Mouse (Mus musculus): ENCODE data around the gene Polr2i. TPM values are rescaled to one million over a fixed set of nuclear protein-coding genes. Genes with fewer than 3 reads are reported as not detected.
"Not testable (repeated sequence)": the region's sequence is repeated elsewhere in the genome, so short reads cannot be mapped to it uniquely, and the experiment has no call there.

The Polr2i gene
- polyA plus RNA-seq, 1 experiment from 2014 or later = 79.5 TPM

- Histone ChIP-seq H3K4me2 (no peak overlapping the region), H3K27ac (no peak overlapping the region), H3K9me3 (replicated peaks) (no peaks in the 10 kb centered on the region), H3K36me3 (peaks cover 21% of the 10 kb centered on the region), H3K4me3 (no peak overlapping the region), H3K9ac (no peak overlapping the region), H3K4me1 (peaks cover 24% of the 10 kb centered on the region), H3K27me3 (replicated peaks) (no peaks in the 10 kb centered on the region)
- 87% methylated on average over 15 of the region's 15 CpGs for WGBS (ENCODE audit: insufficient replicate concordance)
- no peak for ATAC-seq
Measured at GRCm38 (mm10) chr7:30234276-30234858, 2.6 kb downstream of the Polr2i start.

DNA sequence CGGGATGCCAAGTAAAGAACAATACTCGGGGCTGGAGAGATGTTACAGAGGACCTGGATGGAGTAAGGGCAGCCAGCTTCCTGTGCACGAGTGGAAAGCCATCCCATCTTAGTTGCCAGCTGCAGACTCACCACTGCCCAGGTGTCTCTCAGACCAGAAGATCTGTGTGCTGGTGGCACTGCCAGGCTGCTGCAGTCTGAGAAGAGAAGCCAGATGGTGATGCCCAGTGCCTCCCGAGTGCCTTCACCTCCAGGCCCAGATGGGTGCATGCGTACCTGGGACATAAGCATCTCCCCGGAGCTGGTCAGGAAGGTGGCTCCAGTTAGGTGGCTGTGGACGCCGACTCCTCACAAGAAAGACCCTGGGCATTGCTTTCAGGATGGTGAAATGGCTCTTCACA is 3.3 kb downstream of the Polr2i start:
- Histone ChIP-seq H3K27ac (no peak overlapping the region), H3K9me3 (replicated peaks) (no peaks in the 10 kb centered on the region), H3K27me3 (replicated peaks) (no peaks in the 10 kb centered on the region), H3K4me3 (no peak overlapping the region), H3K4me1 (peaks cover 24% of the 10 kb centered on the region), H3K36me3 (peaks cover 28% of the 10 kb centered on the region), H3K9ac (no peak overlapping the region), H3K4me2 (no peak overlapping the region)
- WGBS (ENCODE audit: insufficient replicate concordance) = 85% methylated on average over 8 of the region's 8 CpGs
- no peak for ATAC-seq

- Histone ChIP-seq H3K9ac (no peak within 1 kb of the TSS), H3K27ac (no peak within 1 kb of the TSS), H3K27me3 (replicated peaks) (no peaks in the 10 kb centered on the region), H3K4me3 (no peak within 1 kb of the TSS), H3K4me1 (peaks cover 21% of the 10 kb centered on the region), H3K4me2 (no peak within 1 kb of the TSS), H3K36me3 (peaks cover 34% of the 10 kb centered on the region), H3K9me3 (replicated peaks) (no peaks in the 10 kb centered on the region)
- 80% methylated on average over 4 of the region's 4 CpGs for WGBS (ENCODE audit: insufficient replicate concordance)
- ATAC-seq = no peak
Measured at GRCm38 (mm10) chr7:30235625-30236024, 3.9 kb downstream of the Polr2i start, which contains the start of gene Ovol3. Gene Ovol3, minus strand, starts transcription at chr7:30235725.

DNA sequence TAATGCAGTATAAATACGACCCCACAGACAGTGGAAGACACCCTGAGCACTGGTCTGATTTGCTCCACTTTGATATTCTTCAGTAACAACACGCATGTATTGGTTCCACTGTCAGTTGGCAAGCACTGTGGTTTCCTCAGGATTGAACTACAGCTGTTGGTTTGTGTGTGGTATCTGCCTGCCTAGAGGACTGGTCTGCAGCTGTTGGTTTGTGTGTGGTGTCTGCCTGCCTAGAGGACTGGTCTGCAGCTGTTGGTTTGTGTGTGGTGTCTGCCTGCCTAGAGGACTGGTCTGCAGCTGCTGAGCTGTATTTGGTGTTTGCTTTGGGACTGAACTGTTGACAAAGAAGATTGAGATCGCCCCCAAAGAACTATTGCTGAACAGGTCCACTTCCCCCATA is 5.6 kb downstream of the Polr2i start:
- Histone ChIP-seq H3K36me3 (peaks cover 51% of the 10 kb centered on the region), H3K4me1 (peaks cover 13% of the 10 kb centered on the region)
- H3K4me2 ChIP-seq; H3K4me3 ChIP-seq; ATAC-seq; H3K27me3 ChIP-seq (replicated peaks); H3K9me3 ChIP-seq (replicated peaks); H3K9ac ChIP-seq; H3K27ac ChIP-seq: not testable (repeated sequence)
- 69% methylated on average over 3 of the region's 3 CpGs for WGBS (ENCODE audit: insufficient replicate concordance)

DNA sequence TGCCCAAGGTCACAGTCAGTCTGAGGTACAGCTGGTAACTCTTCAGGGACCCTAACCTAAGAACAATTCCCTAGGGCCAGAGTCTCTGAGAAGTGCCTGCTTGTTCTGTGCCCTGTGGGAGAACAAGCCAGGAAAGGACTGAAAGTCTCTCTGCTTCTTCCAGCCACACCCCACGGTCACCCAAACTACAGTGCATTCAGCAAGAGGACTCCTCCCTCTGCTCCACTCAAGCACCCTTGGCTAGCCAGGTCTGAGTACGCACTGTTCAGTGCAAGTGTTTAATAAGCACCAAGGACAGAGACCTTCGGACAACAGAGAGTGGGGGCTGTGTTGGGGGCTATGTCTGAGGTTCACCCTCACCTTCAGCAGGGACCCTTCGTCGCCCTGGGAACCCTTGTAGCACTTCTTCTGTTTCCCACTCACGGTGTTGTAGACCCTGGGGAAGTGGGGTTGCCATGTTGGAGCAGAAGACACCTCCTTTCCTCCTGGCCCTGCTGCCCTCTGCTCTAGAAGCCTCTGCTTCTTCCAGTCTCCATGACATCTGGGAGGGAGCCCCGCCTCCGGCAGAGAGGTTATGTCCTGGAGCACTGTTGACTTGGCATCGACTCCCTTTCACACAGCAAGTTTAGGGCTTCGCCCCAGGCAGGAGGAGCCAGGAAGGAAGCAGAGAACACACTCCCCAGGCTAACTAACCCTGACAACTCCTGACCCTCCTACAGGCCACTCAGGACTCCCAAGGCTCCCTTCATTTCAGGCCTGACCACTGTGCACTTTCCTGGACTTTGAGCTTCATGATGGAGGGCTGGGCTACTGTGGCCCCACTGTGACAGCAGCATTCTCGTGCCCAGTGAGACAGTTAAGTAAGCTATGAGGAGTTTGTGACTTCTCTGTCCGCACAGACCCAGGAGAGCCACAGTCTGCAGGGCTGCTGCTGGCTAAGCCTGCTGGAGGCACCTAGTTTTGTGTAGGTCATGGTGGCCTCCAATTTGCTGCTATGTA is 20.5 kb downstream of the Polr2i start:
- no peak; the same call in 1 of the 2 replicates for ATAC-seq
- Histone ChIP-seq H3K4me2 (no peak overlapping the region), H3K9me3 (replicated peaks) (no peaks in the 10 kb centered on the region), H3K4me3 (no peak overlapping the region), H3K4me1 (no peaks in the 10 kb centered on the region), H3K36me3 (peaks cover 91% of the 10 kb centered on the region), H3K27me3 (replicated peaks) (no peaks in the 10 kb centered on the region), H3K9ac (no peak overlapping the region), H3K27ac (no peak overlapping the region)
- 80% methylated on average over 12 of the region's 12 CpGs for WGBS (ENCODE audit: insufficient replicate concordance)

GRCm38 (mm10) chr7:30265041-30265440 is 33.3 kb downstream of the Polr2i start:
- H3K36me3 ChIP-seq = peaks cover 92% of the 10 kb centered on the region
- no peaks in the 10 kb centered on the region for H3K4me1 ChIP-seq
- H3K27me3 ChIP-seq (replicated peaks) = no peaks in the 10 kb centered on the region
- no peak overlapping the region for H3K9ac ChIP-seq
- no peaks in the 10 kb centered on the region for H3K9me3 ChIP-seq (replicated peaks)
- ATAC-seq = no peak
- no peak overlapping the region for H3K4me2 ChIP-seq
- WGBS (ENCODE audit: insufficient replicate concordance) = 56% methylated on average over 2 of the region's 2 CpGs
- H3K4me3 ChIP-seq = no peak overlapping the region
- no peak overlapping the region for H3K27ac ChIP-seq

DNA sequence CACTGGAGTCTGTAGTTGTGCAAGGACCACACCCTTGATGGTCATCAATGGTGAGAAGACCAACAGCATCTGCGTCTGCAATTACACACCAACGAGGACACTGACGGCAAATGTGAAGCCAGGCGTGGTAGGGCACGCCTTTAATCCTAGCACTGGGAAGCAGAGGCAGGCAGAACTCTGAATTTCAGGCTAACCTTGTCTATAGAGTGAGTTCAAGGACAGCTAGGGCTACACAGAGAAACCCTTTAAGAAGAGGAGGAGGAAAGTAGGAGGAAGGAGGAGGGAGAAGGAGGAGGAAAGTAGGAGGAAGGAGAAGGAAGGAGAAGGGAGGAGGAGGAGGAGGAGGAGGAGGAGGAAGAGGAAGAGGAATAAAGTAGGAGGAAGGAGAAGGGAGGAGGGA is 33.8 kb downstream of the Polr2i start:
- ATAC-seq = no peak
- Histone ChIP-seq H3K9me3 (replicated peaks) (no peaks in the 10 kb centered on the region), H3K27ac (no peak overlapping the region), H3K4me2 (no peak overlapping the region), H3K36me3 (peaks cover 92% of the 10 kb centered on the region), H3K4me3 (no peak overlapping the region), H3K4me1 (no peaks in the 10 kb centered on the region), H3K27me3 (replicated peaks) (no peaks in the 10 kb centered on the region), H3K9ac (no peak overlapping the region)
- 78% methylated on average over 5 of the region's 5 CpGs for WGBS (ENCODE audit: insufficient replicate concordance)

GRCm38 (mm10) chr7:30265935-30266334 is 34.2 kb downstream of the Polr2i start:
- Histone ChIP-seq H3K36me3 (peaks cover 93% of the 10 kb centered on the region), H3K27me3 (replicated peaks) (no peaks in the 10 kb centered on the region), H3K9ac (no peak overlapping the region), H3K9me3 (replicated peaks) (no peaks in the 10 kb centered on the region), H3K4me3 (no peak overlapping the region), H3K27ac (no peak overlapping the region), H3K4me1 (no peaks in the 10 kb centered on the region), H3K4me2 (no peak overlapping the region)
- 81% methylated on average over 7 of the region's 7 CpGs for WGBS (ENCODE audit: insufficient replicate concordance)
- no peak for ATAC-seq

GRCm38 (mm10) chr7:30266780-30267179 is 35.0 kb downstream of the Polr2i start:
- Histone ChIP-seq H3K4me2 (no peak overlapping the region), H3K27ac (no peak overlapping the region), H3K4me1 (no peaks in the 10 kb centered on the region), H3K9me3 (replicated peaks) (no peaks in the 10 kb centered on the region), H3K4me3 (no peak overlapping the region), H3K9ac (no peak overlapping the region), H3K36me3 (peaks cover 93% of the 10 kb centered on the region), H3K27me3 (replicated peaks) (no peaks in the 10 kb centered on the region)
- WGBS (ENCODE audit: insufficient replicate concordance) = 75% methylated on average over 3 of the region's 3 CpGs
- ATAC-seq = no peak

GRCm38 (mm10) chr7:30269641-30270040 is 37.9 kb downstream of the Polr2i start:
- H3K9me3 ChIP-seq (replicated peaks) = no peaks in the 10 kb centered on the region
- no peak overlapping the region for H3K4me2 ChIP-seq
- WGBS (ENCODE audit: insufficient replicate concordance) = 75% methylated on average over 4 of the region's 4 CpGs
- no peaks in the 10 kb centered on the region for H3K4me1 ChIP-seq
- H3K27ac ChIP-seq = no peak overlapping the region
- no peaks in the 10 kb centered on the region for H3K27me3 ChIP-seq (replicated peaks)
- no peak overlapping the region for H3K4me3 ChIP-seq
- H3K36me3 ChIP-seq = peaks cover 96% of the 10 kb centered on the region
- no peak for ATAC-seq
- no peak overlapping the region for H3K9ac ChIP-seq

- peaks cover 64% of the 10 kb centered on the region for H3K36me3 ChIP-seq
- 70% methylated on average over 6 of the region's 6 CpGs for WGBS (ENCODE audit: insufficient replicate concordance)
- H3K4me2 ChIP-seq = no peak overlapping the region
- no peak for ATAC-seq
- no peak overlapping the region for H3K4me3 ChIP-seq
- no peak overlapping the region for H3K27ac ChIP-seq
- peaks cover 27% of the 10 kb centered on the region for H3K4me1 ChIP-seq
- no peaks in the 10 kb centered on the region for H3K9me3 ChIP-seq (replicated peaks)
- no peaks in the 10 kb centered on the region for H3K27me3 ChIP-seq (replicated peaks)
- no peak overlapping the region for H3K9ac ChIP-seq
Measured at GRCm38 (mm10) chr7:30274383-30274782, 42.6 kb downstream of the Polr2i start.

DNA sequence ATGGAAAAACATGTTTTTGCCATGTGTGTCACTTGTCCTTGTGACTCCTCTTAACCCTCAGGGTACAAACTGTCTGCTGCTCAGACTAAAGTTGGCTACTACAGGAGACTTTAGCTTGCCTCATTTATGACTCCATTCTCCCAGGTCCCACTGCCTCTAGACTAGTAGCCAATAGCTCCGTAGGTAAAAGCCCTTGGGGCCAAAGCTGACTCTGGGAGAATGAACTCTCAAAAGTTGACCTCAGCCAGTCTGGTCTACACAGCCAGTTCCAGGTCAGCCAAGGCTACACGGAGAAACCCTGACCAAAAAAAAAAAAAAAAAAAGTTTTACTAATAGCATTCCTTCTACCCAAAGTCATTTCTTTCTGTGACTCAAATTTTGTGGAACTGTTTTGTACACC is 47.2 kb downstream of the Polr2i start:
- 48% methylated on average over 2 of the region's 2 CpGs for WGBS (ENCODE audit: insufficient replicate concordance)
- peak overlapping the region; percentile 84 for H3K4me3 ChIP-seq
- peak overlapping the region; percentile 97; the same call in 1 of the 2 replicates for H3K27ac ChIP-seq
- H3K9me3 ChIP-seq (replicated peaks) = no peaks in the 10 kb centered on the region
- no peak for ATAC-seq
- no peaks in the 10 kb centered on the region for H3K27me3 ChIP-seq (replicated peaks)
- H3K36me3 ChIP-seq = peaks cover 20% of the 10 kb centered on the region
- H3K4me1 ChIP-seq = peaks cover 44% of the 10 kb centered on the region
- peak overlapping the region; percentile 94 for H3K4me2 ChIP-seq
- peak overlapping the region; percentile 81 for H3K9ac ChIP-seq

Data from liver, embryonic 12.5 days (tissue).